Mouse (Mus musculus) urinary bladder, postnatal 36 days (tissue): ENCODE measurements at regions not wholly inside any gene's neighbourhood (a gene's known extent, or its start where the extent isn't known, plus 50 kb on each side); places are given as distances from the start of the nearest gene placed in this dataset.

Experiments used
- DNase-seq, 2 experiments: peaks; one replicate each; pipeline ENCODE4 v3.0.0; 2022; ENCODE audit warnings: low spot score in 2 of 2, mixed read lengths in 1 of 2

GRCm38 (mm10) chr10:17579463-17579862 lies 143.6 kb upstream of the Cited2 start:
- DNase-seq = no peak

GRCm38 (mm10) chr10:17584842-17585241 lies 138.2 kb upstream of the Cited2 start:
- DNase-seq = no peak

- no peak for DNase-seq
Observed at GRCm38 (mm10) chr10:17586910-17587309, 136.1 kb upstream of the Cited2 start.

GRCm38 (mm10) chr10:17589136-17589535 lies 133.9 kb upstream of the Cited2 start:
- no peak for DNase-seq

GRCm38 (mm10) chr10:17590195-17590594 lies 132.8 kb upstream of the Cited2 start:
- no peak for DNase-seq

GRCm38 (mm10) chr10:17592387-17592786 lies 130.6 kb upstream of the Cited2 start:
- DNase-seq = no peak

- DNase-seq = no peak
Observed at GRCm38 (mm10) chr10:17596126-17596525, 126.9 kb upstream of the Cited2 start.

- DNase-seq = no peak
Observed at GRCm38 (mm10) chr10:17596743-17597142, 126.3 kb upstream of the Cited2 start.

- DNase-seq = peak; percentile 24 to 63
Observed at GRCm38 (mm10) chr10:17599246-17599645, 123.8 kb upstream of the Cited2 start.

- DNase-seq = no peak
Observed at GRCm38 (mm10) chr10:17599831-17600761, 122.9 kb upstream of the Cited2 start.

- no peak for DNase-seq
Observed at GRCm38 (mm10) chr10:17600762-17601108, 122.3 kb upstream of the Cited2 start.

- no peak for DNase-seq
Observed at GRCm38 (mm10) chr10:17602446-17602845, 120.6 kb upstream of the Cited2 start.

GRCm38 (mm10) chr10:17608220-17608619 lies 114.8 kb upstream of the Cited2 start:
- DNase-seq = no peak

GRCm38 (mm10) chr10:17610592-17610991 lies 112.4 kb upstream of the Cited2 start:
- no peak for DNase-seq

- no peak for DNase-seq
Observed at GRCm38 (mm10) chr10:17613281-17613680, 109.7 kb upstream of the Cited2 start.

- DNase-seq = no peak
Observed at GRCm38 (mm10) chr10:17618024-17618423, 105.0 kb upstream of the Cited2 start.

GRCm38 (mm10) chr10:17619617-17620016 lies 103.4 kb upstream of the Cited2 start:
- no peak for DNase-seq

- DNase-seq = no peak
Observed at GRCm38 (mm10) chr10:17621703-17622385, 101.2 kb upstream of the Cited2 start.

GRCm38 (mm10) chr10:17622802-17623201 lies 100.2 kb upstream of the Cited2 start:
- no peak for DNase-seq

- no peak for DNase-seq
Observed at GRCm38 (mm10) chr10:17629709-17630108, 93.3 kb upstream of the Cited2 start.

- no peak for DNase-seq
Observed at GRCm38 (mm10) chr10:17630861-17631581, 92.0 kb upstream of the Cited2 start.

- DNase-seq = no peak
Observed at GRCm38 (mm10) chr10:17631817-17632216, 91.2 kb upstream of the Cited2 start.
